Mouse (Mus musculus): ENCODE measurements around the gene Ercc6l2.

Ercc6l2 gene

GRCm38 (mm10) chr13:63814746-63815681 lies at the start of gene Ercc6l2:
TSS of gene Ercc6l2 (plus strand) at chr13:63815240.
- peak; percentile 98 to 99 for DNase-seq (ENCODE audit: low spot score in 2 of 2)

- no peak for DNase-seq (ENCODE audit: low spot score in 2 of 2)
Observed at GRCm38 (mm10) chr13:63766065-63766464, 49.0 kb upstream of the Ercc6l2 start.

- no peak for DNase-seq (ENCODE audit: low spot score in 2 of 2)
Observed at GRCm38 (mm10) chr13:63771009-63771408, 44.0 kb upstream of the Ercc6l2 start.

DNA sequence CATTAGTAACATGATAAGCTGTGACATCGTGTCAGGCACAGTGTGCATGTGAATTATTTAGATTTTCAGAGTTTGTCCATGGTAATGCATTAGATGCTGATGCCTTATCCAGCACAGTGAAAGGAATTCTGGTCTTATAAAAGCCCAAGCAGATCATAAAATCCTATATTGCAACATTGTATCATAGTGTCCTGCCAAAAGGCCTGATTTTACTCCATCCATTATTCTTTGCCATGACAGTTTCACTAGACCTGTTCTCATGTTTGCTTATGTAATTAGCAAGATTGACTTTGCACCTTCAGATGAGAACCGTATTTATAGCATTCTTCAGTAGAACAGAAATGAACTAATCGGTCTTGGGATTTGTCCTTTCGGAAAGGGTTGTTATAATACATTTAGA lies 36.1 kb upstream of the Ercc6l2 start:
- no peak for DNase-seq (ENCODE audit: low spot score in 2 of 2)

DNA sequence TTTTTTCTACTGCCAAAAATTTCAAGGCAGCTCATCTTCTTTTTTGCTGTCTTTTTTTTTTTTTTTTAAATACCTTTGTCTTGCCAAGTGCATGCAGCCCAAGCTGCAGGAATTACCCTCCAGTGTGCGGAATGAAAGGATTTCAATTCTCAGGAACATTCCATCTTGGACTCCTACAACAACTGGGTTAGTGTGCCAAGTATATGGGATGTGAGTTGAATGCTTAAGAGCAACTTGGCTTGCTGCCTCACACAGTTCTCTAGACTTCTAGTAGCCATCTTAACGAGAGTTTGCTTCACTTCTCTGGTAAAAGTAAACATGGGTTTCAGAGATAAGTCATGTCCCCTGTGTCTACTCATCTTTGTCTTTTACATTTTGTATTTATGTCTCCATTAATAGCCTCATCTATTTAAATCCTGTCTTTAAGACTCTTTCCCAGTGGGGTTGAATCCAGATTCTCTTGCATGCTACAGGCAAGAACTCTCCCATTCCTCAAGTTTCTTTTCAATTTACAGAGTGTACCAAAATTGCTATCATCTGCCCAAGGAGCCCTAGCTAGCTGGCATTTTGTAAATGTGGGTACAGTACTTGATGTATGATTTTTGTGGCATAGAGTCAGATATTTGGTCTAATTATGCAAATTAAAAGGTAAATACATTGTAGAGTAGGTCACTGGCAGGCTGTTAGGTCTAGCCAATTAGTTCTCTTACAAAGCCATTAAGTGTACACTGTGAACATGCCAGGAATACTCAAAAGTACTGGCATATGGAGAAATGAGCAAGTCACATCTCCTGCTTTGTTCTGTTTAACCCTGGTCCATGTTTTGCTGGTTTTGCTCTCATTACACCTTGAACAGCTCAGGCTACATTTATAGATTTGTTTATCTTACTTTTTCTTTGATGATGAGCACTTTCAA lies 35.4 kb upstream of the Ercc6l2 start:
- DNase-seq (ENCODE audit: low spot score in 2 of 2) = no peak

DNA sequence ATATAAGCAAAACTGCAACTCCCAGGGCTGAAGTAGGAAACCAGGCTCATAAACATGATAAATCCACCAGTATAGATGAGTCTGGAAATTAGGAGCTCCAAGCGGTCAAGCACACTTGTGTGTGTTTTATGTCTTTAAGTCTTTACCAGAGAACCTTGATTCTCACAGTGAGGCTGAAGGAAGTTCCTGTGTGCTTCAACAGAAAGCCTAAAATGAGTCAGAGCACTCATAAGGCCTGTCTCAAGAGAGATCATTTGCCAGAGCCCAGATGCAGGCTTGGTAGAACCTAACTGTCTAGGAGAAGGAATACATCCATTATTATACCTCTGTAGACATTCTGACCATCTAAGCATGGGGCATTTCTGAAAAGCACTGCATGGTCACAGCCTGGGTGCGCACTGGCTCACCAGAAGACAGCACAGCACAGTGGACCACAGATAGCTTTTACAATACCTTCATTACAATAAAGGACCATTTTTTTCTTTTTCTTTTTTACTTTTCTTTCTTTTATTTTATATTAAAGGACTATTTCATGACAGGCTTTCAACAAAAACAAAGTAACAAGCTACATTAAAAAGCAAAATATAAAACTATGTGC lies 22.7 kb upstream of the Ercc6l2 start:
- DNase-seq (ENCODE audit: low spot score in 2 of 2) = no peak

GRCm38 (mm10) chr13:63793345-63794308 lies 21.4 kb upstream of the Ercc6l2 start:
- no peak for DNase-seq (ENCODE audit: low spot score in 2 of 2)

- no peak for DNase-seq (ENCODE audit: low spot score in 2 of 2)
Observed at GRCm38 (mm10) chr13:63798677-63799076, 16.4 kb upstream of the Ercc6l2 start.

DNA sequence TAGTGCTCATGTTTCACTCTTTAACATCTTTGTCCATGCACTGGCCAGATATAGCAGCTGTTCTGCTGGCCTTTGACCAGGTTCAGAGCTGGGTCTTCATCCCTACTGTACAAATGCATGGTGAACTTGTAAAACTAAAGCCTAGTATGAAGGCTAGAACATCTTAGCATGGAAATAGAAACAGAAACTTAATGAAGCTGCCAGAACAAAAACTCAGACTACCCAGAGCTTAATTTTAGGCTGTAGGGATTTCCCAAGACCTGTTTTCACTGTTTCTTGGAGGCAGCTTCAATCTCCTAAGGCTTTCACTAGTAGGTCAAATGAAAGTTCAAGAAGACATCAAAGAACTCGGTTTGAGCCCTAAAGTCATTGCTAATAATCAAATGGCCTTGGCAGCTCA lies 15.1 kb upstream of the Ercc6l2 start:
- no peak for DNase-seq (ENCODE audit: low spot score in 2 of 2)

DNA sequence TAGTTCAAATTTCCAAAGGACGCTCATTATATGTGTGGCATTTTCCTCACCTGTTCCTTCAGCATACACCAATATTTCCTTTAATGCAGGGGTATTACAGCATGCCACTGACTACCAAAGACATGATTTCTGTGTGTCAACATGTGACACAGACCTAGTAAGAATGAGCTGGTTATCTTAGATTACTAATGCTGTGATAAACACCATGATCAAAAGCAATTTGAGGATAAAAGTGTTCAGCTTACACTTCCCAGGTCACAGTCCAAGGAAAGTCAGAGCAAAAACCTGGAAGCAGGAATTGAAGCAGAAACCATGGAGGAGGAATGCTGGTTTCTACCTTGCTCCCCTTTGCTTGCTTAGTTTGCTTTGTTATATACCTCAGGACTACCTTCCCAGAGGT lies 13.8 kb upstream of the Ercc6l2 start:
- DNase-seq (ENCODE audit: low spot score in 2 of 2) = no peak

- no peak for DNase-seq (ENCODE audit: low spot score in 2 of 2)
Observed at GRCm38 (mm10) chr13:63807233-63807632, 7.8 kb upstream of the Ercc6l2 start.

DNA sequence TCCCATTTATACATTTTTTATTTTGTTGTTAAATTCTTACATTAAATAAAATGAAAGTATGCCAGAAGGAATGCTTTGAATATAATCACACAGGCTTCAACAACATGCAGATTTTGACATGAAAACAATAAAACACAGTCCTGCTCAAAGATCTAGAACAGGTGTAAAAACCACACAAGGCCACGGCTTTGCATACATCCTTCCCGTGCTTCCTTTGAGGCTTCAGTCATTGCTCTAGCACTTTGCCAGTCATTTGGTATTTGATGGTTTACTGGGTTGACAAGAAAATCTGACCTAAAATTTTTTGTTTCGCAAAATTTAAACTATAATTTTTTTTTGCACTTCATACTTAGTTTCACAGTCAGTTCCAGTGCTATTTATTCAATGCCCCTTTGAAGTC lies 7.1 kb upstream of the Ercc6l2 start:
- no peak for DNase-seq (ENCODE audit: low spot score in 2 of 2)

GRCm38 (mm10) chr13:63811477-63811876 lies 3.6 kb upstream of the Ercc6l2 start:
- no peak for DNase-seq (ENCODE audit: low spot score in 2 of 2)

GRCm38 (mm10) chr13:63815931-63816330 lies 891 bp downstream of the Ercc6l2 start:
- DNase-seq (ENCODE audit: low spot score in 2 of 2) = no peak

DNA sequence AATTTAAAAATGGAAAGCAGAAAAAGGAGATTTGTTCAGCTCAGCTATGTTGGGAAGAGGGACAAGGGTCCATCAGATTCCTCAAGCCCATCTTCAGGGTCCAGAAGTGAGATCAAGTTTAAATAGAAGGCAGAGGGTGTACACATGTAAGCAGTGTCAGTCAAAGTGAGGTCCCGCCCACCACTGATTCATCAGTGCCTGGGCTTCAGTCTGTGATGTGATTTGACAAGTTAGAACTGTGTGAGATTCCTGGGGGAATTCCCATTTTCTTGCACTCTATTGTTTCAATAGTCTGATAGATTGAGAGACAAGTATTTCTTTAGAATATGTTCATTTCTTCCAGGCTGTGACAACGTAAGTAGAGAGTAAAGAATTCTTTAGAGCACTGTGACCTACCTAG lies 30.7 kb downstream of the Ercc6l2 start:
- no peak for DNase-seq (ENCODE audit: low spot score in 2 of 2)

DNA sequence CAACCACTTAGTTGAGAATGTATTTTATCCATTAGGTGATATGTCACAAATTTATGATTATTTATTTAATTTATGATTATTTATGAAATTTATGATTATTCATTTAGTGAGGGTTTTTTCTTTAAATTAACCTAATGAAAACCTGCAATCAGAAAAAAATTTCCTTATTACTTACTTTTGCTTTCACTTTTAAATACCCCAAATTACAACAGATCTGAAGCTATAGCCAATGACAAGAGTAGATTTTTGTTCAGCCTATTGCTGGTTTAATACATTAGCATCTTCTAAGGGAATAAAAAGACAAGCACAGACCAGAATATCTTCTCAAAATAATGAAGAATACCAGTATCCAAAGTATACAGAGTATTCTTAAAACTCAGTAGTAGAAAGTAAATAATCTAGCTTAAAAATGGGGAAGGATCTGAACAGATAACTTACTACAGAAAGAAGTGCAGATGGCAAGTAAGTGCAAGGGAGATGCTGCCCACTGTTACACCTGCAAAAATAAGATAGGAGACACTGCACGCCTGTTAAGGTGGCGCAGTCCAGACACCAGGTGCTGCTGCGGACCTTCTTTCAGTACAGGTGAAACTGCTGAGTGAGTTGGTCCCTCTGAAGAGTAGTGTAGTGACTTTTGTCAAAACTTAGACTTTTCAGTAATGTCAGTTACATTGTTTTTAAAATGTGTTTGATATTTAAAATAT lies 35.4 kb downstream of the Ercc6l2 start:
- DNase-seq (ENCODE audit: low spot score in 2 of 2) = no peak

DNA sequence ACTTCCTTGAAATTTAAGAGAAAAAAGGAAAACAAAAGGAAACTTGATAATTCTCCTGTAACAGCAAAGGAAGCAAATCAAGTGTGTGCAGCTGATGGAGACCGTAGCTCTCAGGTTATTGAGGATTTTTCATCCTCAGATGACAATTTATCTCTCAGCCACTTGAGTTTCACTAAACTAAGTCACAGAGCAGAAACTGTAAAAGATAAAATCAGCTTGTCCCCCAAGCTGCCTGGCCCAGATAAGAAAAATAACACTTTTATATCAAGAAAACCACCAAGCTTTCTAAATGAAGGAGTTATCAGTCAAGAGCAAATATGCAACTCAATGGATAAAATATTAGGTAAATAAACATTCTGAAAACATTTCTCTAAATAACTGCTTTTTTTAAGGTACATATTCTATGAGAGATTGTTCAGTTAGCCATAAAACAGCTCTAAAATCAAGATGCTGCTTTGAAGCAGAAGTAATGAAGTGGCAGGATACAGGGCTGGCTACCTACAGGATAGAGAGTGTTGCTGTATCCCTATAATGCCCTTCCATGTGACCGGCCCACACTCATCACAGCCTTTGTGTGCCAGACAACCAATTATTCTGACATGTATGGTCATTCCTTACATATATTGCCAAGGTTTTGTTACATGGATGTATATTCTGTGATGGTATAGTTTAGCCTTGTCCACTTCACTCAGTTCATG lies 57.7 kb downstream of the Ercc6l2 start:
- DNase-seq (ENCODE audit: low spot score in 2 of 2) = no peak

DNA sequence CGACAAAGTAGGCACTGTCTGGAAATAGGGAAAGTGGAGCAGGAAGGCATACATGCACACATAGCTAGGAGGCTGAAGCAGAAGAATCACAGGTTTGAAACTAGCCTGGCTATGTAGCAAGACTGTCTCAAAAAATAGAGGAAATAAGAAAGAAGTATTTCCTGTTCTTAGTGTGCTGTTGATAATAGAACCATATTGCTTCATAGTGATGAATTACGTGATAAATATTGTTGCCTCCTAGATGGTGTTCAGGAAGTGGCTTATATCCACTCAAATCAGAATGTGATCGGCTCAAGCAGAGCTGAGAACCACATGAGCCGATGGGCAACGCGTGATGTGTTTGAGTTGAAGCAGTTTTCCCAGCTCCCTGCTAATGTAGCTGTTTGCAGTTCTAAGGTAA lies 62.1 kb downstream of the Ercc6l2 start:
- DNase-seq (ENCODE audit: low spot score in 2 of 2) = no peak

- no peak for DNase-seq (ENCODE audit: low spot score in 2 of 2)
Observed at GRCm38 (mm10) chr13:63879105-63879863, 64.2 kb downstream of the Ercc6l2 start.

Data from spleen, postnatal 10 days (tissue).